Mouse (Mus musculus): ENCODE results near the gene Mfrp. TPM values are rescaled to one million over a fixed set of nuclear protein-coding genes. Genes with fewer than 3 reads are reported as not detected.

The Mfrp gene
- polyA plus RNA-seq, 1 experiment = 0.02 TPM

DNA sequence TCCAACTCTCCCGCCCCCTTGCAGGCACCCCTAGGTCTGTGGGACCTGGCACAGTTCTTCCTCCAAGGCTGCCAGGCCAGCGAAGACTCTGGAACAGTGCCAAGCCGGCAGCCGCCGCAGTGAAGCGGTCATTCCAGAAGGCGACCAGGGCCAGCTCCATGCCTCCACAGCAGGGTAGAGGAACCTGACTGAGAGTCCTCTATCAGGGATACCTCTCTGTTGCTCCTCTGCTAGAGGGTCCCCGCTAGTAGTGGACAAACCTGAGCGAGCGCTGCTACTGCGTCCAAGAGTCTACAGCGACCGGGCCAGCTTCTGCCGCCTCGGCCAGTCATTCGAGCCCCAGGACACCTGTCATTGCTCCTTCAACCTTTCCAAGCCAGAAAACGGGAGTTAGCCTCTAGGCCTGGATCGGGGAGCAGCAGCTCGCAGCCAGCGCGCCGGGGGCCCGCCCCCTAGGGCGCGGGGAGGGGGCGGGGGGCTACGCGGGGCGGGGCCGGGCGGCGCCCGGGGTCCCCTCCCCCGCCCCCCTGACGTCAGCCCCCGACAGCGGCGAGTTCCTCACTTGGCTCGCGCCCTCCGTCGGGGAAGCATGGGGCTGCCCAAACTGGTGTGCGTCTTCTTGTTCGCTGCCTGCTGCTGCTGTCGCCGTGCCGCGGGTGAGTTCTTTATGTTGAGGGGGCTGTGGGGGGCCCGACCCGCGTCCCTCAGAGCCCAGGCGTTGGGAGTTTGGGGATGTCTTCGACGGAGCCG is 32.7 kb downstream of the Mfrp start, which contains the start of gene Mcam:
Mcam (plus strand) TSS at position 369 of the 750 bp plus-strand sequence.
- no peak for TF ChIP-seq CTCF (IDR thresholded peaks at IDR 0.05; ENCODE audit: extremely low read depth, insufficient read depth, insufficient read length, insufficient replicate concordance)
- no peak for TF ChIP-seq POLR2A (IDR thresholded peaks at IDR 0.05; ENCODE audit: low read depth, low read length)
- 3% methylated on average over 52 of the region's 55 CpGs for WGBS
- Histone ChIP-seq H3K4me1 (ENCODE audit: control insufficient read depth, insufficient read depth, insufficient read length) (peaks cover 17% of the 10 kb centered on the region), H3K27ac (ENCODE audit: insufficient read depth, low read length) (no peak within 1 kb of the TSS), H3K36me3 (ENCODE audit: control insufficient read depth, insufficient read depth, low read length) (no peaks in the 10 kb centered on the region), H3K27me3 (ENCODE audit: control insufficient read depth, insufficient read depth, low read length) (peaks cover 9% of the 10 kb centered on the region), H3K4me3 (ENCODE audit: extremely low read depth, insufficient read depth, insufficient read length) (peak within 1 kb of the TSS; percentile 43; the same call in 1 of the 2 replicates)
- no peak for DNase-seq (ENCODE audit: low read depth in 1 of 2, low spot score in 2 of 2)

DNA sequence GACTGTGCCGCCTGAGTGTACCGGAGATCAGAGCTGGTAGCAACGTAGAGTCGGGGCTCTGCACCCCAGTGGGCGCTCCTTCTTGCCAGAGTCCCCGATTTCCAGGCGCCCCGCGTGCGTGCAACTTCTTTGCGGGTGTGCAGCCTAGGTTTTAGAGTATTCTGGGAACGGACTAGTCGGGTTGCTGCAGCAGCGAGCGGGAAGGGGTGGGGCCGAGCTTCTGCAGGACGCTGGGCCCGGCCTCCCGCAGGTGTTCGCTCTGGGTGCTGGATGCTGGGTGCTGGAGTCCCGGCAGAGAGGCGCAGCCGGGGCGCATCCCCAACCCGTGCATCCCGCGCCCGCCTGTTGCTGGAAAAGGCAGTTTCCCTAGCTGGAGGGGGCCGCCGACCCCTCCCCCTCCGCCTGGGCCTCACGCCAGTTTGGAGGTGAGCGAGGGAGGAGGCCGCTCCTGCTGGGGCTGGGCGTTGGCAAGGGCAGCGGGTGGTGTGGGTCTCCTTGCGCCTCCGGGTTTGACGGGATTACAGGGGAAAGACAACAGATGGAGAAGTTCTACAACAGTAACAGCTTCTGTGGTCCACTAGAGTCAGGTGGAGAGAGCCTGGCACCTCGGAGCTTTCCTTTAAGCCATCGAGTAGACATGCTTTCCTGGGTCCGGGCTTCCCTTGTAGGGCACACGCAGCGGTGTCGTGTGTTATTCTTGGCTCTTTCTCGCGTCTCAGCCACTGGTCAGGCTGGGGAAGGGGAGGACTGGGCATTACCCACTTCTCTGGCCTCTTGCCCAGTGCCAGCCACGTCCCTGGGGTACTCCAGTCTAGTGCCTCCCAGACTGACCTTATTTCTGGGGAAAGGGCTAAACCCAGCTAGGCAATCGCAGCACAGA is 33.6 kb downstream of the Mfrp start:
- no peak for TF ChIP-seq CTCF (IDR thresholded peaks at IDR 0.05; ENCODE audit: extremely low read depth, insufficient read depth, insufficient read length, insufficient replicate concordance)
- TF ChIP-seq POLR2A (IDR thresholded peaks at IDR 0.05; ENCODE audit: low read depth, low read length) = no peak
- no peak overlapping the region for H3K27ac ChIP-seq (ENCODE audit: insufficient read depth, low read length)
- DNase-seq (ENCODE audit: low read depth in 1 of 2, low spot score in 2 of 2) = no peak
- H3K36me3 ChIP-seq (ENCODE audit: control insufficient read depth, insufficient read depth, low read length) = no peaks in the 10 kb centered on the region
- H3K4me1 ChIP-seq (ENCODE audit: control insufficient read depth, insufficient read depth, insufficient read length) = peaks cover 12% of the 10 kb centered on the region
- H3K4me3 ChIP-seq (ENCODE audit: extremely low read depth, insufficient read depth, insufficient read length) = peak overlapping the region; percentile 43; the same call in 1 of the 2 replicates
- H3K27me3 ChIP-seq (ENCODE audit: control insufficient read depth, insufficient read depth, low read length) = peaks cover 9% of the 10 kb centered on the region
- 5% methylated on average over 48 of the region's 49 CpGs for WGBS

DNA sequence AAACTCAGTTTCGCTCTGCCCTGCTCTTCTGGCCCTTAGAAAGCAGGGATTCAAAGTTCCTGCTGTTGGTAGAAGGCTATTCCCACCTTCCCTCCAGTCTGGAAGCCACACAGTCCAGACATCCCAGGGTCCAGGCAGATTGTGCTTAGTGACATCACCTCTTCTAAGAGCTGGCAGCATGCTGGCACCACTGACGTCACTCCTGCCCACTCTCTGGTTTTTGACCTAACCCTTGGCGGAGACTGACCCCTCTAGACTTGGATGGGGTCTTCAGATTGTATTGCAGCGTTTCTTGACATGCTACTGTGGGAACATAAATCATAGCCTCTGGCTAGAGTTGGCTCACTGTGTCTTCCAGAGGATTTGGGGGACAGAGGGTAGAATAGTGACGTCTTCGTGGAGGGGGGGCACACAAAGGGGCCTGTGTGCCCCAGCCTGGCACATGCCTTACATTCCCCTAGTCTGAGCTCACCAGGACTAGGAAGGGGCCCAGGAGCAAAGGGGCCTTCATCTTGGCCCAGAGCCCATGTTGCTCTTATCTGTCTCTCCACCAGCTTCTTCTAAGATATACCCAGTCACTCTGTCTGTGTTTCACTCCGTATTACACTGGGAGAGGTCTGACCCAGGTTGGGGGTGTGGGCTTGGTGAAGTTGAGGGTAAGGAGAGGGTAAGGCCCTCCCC is 34.3 kb downstream of the Mfrp start:
- Histone ChIP-seq H3K36me3 (ENCODE audit: control insufficient read depth, insufficient read depth, low read length) (no peaks in the 10 kb centered on the region), H3K27me3 (ENCODE audit: control insufficient read depth, insufficient read depth, low read length) (peaks cover 9% of the 10 kb centered on the region), H3K4me1 (ENCODE audit: control insufficient read depth, insufficient read depth, insufficient read length) (peaks cover 6% of the 10 kb centered on the region; the same call in 1 of the 2 replicates), H3K27ac (ENCODE audit: insufficient read depth, low read length) (no peak overlapping the region), H3K4me3 (ENCODE audit: extremely low read depth, insufficient read depth, insufficient read length) (no peak overlapping the region)
- DNase-seq (ENCODE audit: low read depth in 1 of 2, low spot score in 2 of 2) = no peak
- TF ChIP-seq CTCF (IDR thresholded peaks at IDR 0.05; ENCODE audit: extremely low read depth, insufficient read depth, insufficient read length, insufficient replicate concordance) (no peak), POLR2A (IDR thresholded peaks at IDR 0.05; ENCODE audit: low read depth, low read length) (no peak)
- WGBS = 65% methylated on average over 7 of the region's 7 CpGs

DNA sequence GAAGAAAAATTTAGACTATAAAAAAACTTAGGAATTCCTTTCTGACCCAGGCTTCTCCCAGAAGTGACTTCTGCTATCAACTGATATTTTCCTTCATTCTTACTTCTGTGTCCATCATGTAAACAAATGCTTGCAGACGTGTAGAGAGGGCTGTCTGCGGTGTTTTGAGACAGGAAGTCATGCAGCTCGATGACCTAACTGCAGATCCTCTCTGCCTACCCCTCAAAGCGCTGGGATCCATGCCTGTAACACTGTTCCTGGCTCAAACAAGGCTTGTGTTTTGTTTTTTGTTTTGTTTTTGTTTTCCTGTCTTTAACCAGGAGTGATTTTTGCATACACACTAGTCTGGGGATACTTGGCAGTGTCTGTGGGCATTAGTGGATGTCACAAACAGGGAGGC is 36.3 kb downstream of the Mfrp start:
- no peak overlapping the region for H3K4me3 ChIP-seq (ENCODE audit: extremely low read depth, insufficient read depth, insufficient read length)
- WGBS = 15% methylated on average over 4 of the region's 4 CpGs

DNA sequence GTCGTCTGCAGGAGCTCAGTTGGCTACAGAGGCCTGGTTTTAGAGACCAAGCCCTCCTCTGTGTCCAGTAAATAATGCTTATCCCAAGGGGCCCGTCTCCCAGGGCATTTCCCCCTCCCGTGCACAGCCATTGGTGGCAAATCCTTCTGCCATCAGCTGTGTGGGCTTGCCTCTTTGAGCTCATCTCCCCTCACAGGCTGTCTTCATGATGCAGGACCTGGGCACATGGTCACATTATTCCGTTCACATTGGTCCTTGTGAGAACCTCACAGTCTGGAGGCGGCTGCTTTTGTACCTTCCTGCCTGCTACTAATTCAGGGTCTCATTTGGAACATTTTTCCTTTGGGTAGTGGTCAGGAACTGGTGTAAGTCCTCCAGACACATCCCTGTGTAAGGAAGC is 40.4 kb downstream of the Mfrp start:
- no peaks in the 10 kb centered on the region for H3K27me3 ChIP-seq (ENCODE audit: control insufficient read depth, insufficient read depth, low read length)
- no peak for TF ChIP-seq POLR2A (IDR thresholded peaks at IDR 0.05; ENCODE audit: low read depth, low read length)
- no peak for TF ChIP-seq CTCF (IDR thresholded peaks at IDR 0.05; ENCODE audit: extremely low read depth, insufficient read depth, insufficient read length, insufficient replicate concordance)
- peaks cover 17% of the 10 kb centered on the region for H3K36me3 ChIP-seq (ENCODE audit: control insufficient read depth, insufficient read depth, low read length)
- WGBS = 87% methylated on average over 5 of the region's 5 CpGs
- DNase-seq (ENCODE audit: low read depth in 1 of 2, low spot score in 2 of 2) = no peak
- H3K4me1 ChIP-seq (ENCODE audit: control insufficient read depth, insufficient read depth, insufficient read length) = no peaks in the 10 kb centered on the region
- no peak overlapping the region for H3K4me3 ChIP-seq (ENCODE audit: extremely low read depth, insufficient read depth, insufficient read length)
- no peak overlapping the region for H3K27ac ChIP-seq (ENCODE audit: insufficient read depth, low read length)

More for the DNA sequence above, 36.3 kb downstream of the Mfrp start:
- TF ChIP-seq POLR2A (IDR thresholded peaks at IDR 0.05; ENCODE audit: low read depth, low read length) (no peak), CTCF (IDR thresholded peaks at IDR 0.05; ENCODE audit: extremely low read depth, insufficient read depth, insufficient read length, insufficient replicate concordance) (no peak)
- no peak for DNase-seq (ENCODE audit: low read depth in 1 of 2, low spot score in 2 of 2)
- Histone ChIP-seq H3K27ac (ENCODE audit: insufficient read depth, low read length) (no peak overlapping the region), H3K27me3 (ENCODE audit: control insufficient read depth, insufficient read depth, low read length) (peaks cover 9% of the 10 kb centered on the region), H3K36me3 (ENCODE audit: control insufficient read depth, insufficient read depth, low read length) (peaks cover 2% of the 10 kb centered on the region; the same call in 1 of the 2 replicates), H3K4me1 (ENCODE audit: control insufficient read depth, insufficient read depth, insufficient read length) (peaks cover 4% of the 10 kb centered on the region; the same call in 1 of the 2 replicates)

DNA sequence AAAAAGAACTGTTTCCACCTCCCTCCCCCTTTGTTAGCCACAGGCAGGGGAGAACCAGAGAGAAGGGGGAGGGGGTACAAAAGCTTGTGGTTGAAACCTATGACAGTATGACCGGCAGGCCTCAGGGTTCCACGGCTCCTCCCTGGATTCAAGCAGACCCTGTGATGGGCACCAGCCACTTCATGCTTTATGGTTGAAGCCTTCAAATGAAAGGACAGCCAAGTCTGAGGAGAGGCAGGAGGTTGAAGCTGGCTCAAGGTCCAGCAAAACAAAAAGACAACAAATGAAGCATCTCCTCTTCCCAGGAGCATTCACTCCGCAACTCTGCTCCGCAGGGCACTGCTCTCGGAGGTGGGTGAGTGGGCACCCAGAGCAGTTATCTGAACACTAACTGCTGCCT is 41.9 kb downstream of the Mfrp start:
- no peak for DNase-seq (ENCODE audit: low read depth in 1 of 2, low spot score in 2 of 2)
- Histone ChIP-seq H3K27ac (ENCODE audit: insufficient read depth, low read length) (no peak overlapping the region), H3K27me3 (ENCODE audit: control insufficient read depth, insufficient read depth, low read length) (no peaks in the 10 kb centered on the region), H3K4me3 (ENCODE audit: extremely low read depth, insufficient read depth, insufficient read length) (no peak overlapping the region), H3K36me3 (ENCODE audit: control insufficient read depth, insufficient read depth, low read length) (peaks cover 17% of the 10 kb centered on the region), H3K4me1 (ENCODE audit: control insufficient read depth, insufficient read depth, insufficient read length) (no peaks in the 10 kb centered on the region)
- TF ChIP-seq POLR2A (IDR thresholded peaks at IDR 0.05; ENCODE audit: low read depth, low read length) = no peak
- TF ChIP-seq CTCF (IDR thresholded peaks at IDR 0.05; ENCODE audit: extremely low read depth, insufficient read depth, insufficient read length, insufficient replicate concordance) = no peak
- 90% methylated on average over 5 of the region's 5 CpGs for WGBS
